Mouse (Mus musculus) frontal cortex, adult 2 months (tissue): ENCODE data around the gene Tnk2. TPM values are rescaled to one million over a fixed set of nuclear protein-coding genes. Genes with fewer than 3 reads are reported as not detected.

Experiments
- DNase-seq, 2 experiments: peaks; one replicate each; pipeline ENCODE4 v3.0.0; 2022; ENCODE audit warnings: low spot score in 1 of 2; ENCODE audit errors: extremely low spot score in 1 of 2
- polyA plus RNA-seq: library from polyadenylated mRNA; depleted of rRNA; stranded (reverse); fragments of >200 nt; gene quantifications from 2 replicates; pipeline ENCODE4 v1.2.3, GENCODE M21; 2012

Gene Tnk2
- polyA plus RNA-seq, 1 experiment: 175 TPM

GRCm38 (mm10) chr16:32672861-32673560 is 29.3 kb downstream of the Tnk2 start:
- peak in 1 of 2 experiments; percentile 44 for DNase-seq

GRCm38 (mm10) chr16:32674121-32674740 is 30.6 kb downstream of the Tnk2 start:
- no peak for DNase-seq

GRCm38 (mm10) chr16:32677040-32677700 is 33.5 kb downstream of the Tnk2 start:
- no peak for DNase-seq

GRCm38 (mm10) chr16:32677903-32678302 is 34.2 kb downstream of the Tnk2 start:
- no peak for DNase-seq

GRCm38 (mm10) chr16:32678812-32679211 is 35.1 kb downstream of the Tnk2 start:
- no peak for DNase-seq

- DNase-seq: no peak
Observed at GRCm38 (mm10) chr16:32679976-32680375, 36.3 kb downstream of the Tnk2 start.

GRCm38 (mm10) chr16:32680806-32681205 is 37.1 kb downstream of the Tnk2 start:
- no peak for DNase-seq

- DNase-seq: peak in 1 of 2 experiments; percentile 87
Observed at GRCm38 (mm10) chr16:32682194-32682593, 38.5 kb downstream of the Tnk2 start.

- DNase-seq: no peak
Observed at GRCm38 (mm10) chr16:32682841-32683240, 39.2 kb downstream of the Tnk2 start.

- peak in 1 of 2 experiments; percentile 74 for DNase-seq
Observed at GRCm38 (mm10) chr16:32683343-32683742, 39.7 kb downstream of the Tnk2 start.

GRCm38 (mm10) chr16:32685405-32685804 is 41.7 kb downstream of the Tnk2 start:
- no peak for DNase-seq

- DNase-seq: no peak
Observed at GRCm38 (mm10) chr16:32685998-32686397, 42.3 kb downstream of the Tnk2 start.

- DNase-seq: no peak
Observed at GRCm38 (mm10) chr16:32687221-32687620, 43.5 kb downstream of the Tnk2 start.

- DNase-seq: no peak
Observed at GRCm38 (mm10) chr16:32688770-32689169, 45.1 kb downstream of the Tnk2 start.

GRCm38 (mm10) chr16:32689501-32689900 is 45.8 kb downstream of the Tnk2 start:
- DNase-seq: peak in 1 of 2 experiments; percentile 88

- DNase-seq: peak in 1 of 2 experiments; percentile 50
Observed at GRCm38 (mm10) chr16:32696841-32697464, 53.3 kb downstream of the Tnk2 start.

- no peak for DNase-seq
Observed at GRCm38 (mm10) chr16:32697665-32698446, 54.2 kb downstream of the Tnk2 start.

GRCm38 (mm10) chr16:32698550-32698949 is 54.9 kb downstream of the Tnk2 start:
- DNase-seq: no peak

GRCm38 (mm10) chr16:32703312-32703912 is 59.7 kb downstream of the Tnk2 start:
- DNase-seq: no peak

GRCm38 (mm10) chr16:32705606-32706005 is 61.9 kb downstream of the Tnk2 start:
- no peak for DNase-seq
